Comparison of ENCODE assay signal across 8 mouse cellular contexts in the genomic region with DNA sequence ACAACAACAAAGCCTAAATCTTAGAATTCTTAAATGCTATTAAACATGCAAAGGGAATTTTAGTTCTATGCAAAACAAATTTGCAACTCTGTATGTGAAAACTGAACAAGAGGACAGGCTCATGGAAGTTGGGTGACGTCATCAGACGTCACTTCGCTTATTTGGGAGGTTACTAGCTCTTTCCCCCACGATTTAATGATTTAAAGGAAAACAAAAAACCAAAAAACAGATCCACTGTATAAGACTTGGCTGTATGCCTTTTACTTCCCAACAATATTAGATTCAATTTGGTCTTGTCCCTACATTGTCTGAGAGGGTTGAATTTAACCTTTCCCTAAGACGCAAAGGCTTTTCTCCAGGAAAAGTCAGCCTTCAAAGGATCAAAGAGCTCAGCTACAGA. TPM values are rescaled to one million over a fixed set of nuclear protein-coding genes. Genes with fewer than 3 reads are reported as not detected.
A peak's percentile ranks its signal among the peaks of the same experiment; 100 is the strongest.
DNase-seq lines count a peak whose midpoint lies in the region; ATAC-seq and TF ChIP-seq lines count a peak whose summit lies in the region.

A gene (plus strand): TSS at position 130 of the 400 bp plus-strand sequence.

- peaks cover 7% of the 10 kb centered on the region for H3K27me3 ChIP-seq in G1E (ENCODE audit: insufficient read depth, low read length)
- no peaks in the 10 kb centered on the region for H3K27me3 ChIP-seq in embryonic facial prominence, embryonic 10.5 days (replicated peaks; ENCODE audit: low read depth, poor library complexity, severe bottlenecking)
- 0 out of 2 replicates have a peak, but pooled peaks cover 7% of the 10 kb centered on the region for H3K27me3 ChIP-seq in heart, embryonic 13.5 days (replicated peaks)
- H3K27me3 ChIP-seq in megakaryocyte, embryonic 14.5 days (replicated peaks) = peaks cover 2% of the 10 kb centered on the region

- no peak for ATAC-seq in G1E (ENCODE audit: extremely low read depth, insufficient number of reproducible peaks, low FRiP score, poor library complexity, severe bottlenecking)
- no peak for ATAC-seq in heart, embryonic 13.5 days (ENCODE audit: extremely low read depth, insufficient number of reproducible peaks, low FRiP score, low TSS enrichment)

- peak within 1 kb of the TSS; percentile 85 for H3K9ac ChIP-seq in heart, embryonic 13.5 days

- peak within 1 kb of the TSS; percentile 82 for H3K4me2 ChIP-seq in heart, embryonic 13.5 days

- peak within 1 kb of the TSS; percentile 96 for H3K27ac ChIP-seq in embryonic facial prominence, embryonic 10.5 days (replicated peaks)
- H3K27ac ChIP-seq in heart, embryonic 13.5 days (replicated peaks) = peak within 1 kb of the TSS; percentile 97

- TF ChIP-seq CTCF in G1E (IDR thresholded peaks at IDR 0.05; ENCODE audit: low read depth, low read length) = no peak

- peaks cover 21% of the 10 kb centered on the region for H3K36me3 ChIP-seq in G1E (replicated peaks)
- H3K36me3 ChIP-seq in embryonic facial prominence, embryonic 10.5 days (replicated peaks) = peaks cover 15% of the 10 kb centered on the region
- H3K36me3 ChIP-seq in heart, embryonic 13.5 days = peaks cover 14% of the 10 kb centered on the region
- H3K36me3 ChIP-seq in megakaryocyte, embryonic 14.5 days (replicated peaks; ENCODE audit: low read length) = peaks cover 19% of the 10 kb centered on the region

- peaks cover 26% of the 10 kb centered on the region for H3K4me1 ChIP-seq in G1E (ENCODE audit: insufficient read depth, low read depth, low read length)
- H3K4me1 ChIP-seq in embryonic facial prominence, embryonic 10.5 days = peaks cover 24% of the 10 kb centered on the region
- H3K4me1 ChIP-seq in heart, embryonic 13.5 days = peaks cover 3% of the 10 kb centered on the region
- peaks cover 30% of the 10 kb centered on the region for H3K4me1 ChIP-seq in megakaryocyte, embryonic 14.5 days

- H3K9me3 ChIP-seq in G1E (replicated peaks) = no peaks in the 10 kb centered on the region
- H3K9me3 ChIP-seq in embryonic facial prominence, embryonic 10.5 days = no peaks in the 10 kb centered on the region
- no peaks in the 10 kb centered on the region for H3K9me3 ChIP-seq in heart, embryonic 13.5 days
- H3K9me3 ChIP-seq in megakaryocyte, embryonic 14.5 days = no peaks in the 10 kb centered on the region

- 13% methylated on average over 5 of the region's 5 CpGs for WGBS in embryonic facial prominence, embryonic 10.5 days
- WGBS in heart, embryonic 13.5 days = 7% methylated on average over 5 of the region's 5 CpGs

- H3K4me3 ChIP-seq in G1E (ENCODE audit: low read depth, low read length) = peak within 1 kb of the TSS; percentile 92
- H3K4me3 ChIP-seq in embryonic facial prominence, embryonic 10.5 days = peak within 1 kb of the TSS; percentile 90
- H3K4me3 ChIP-seq in heart, embryonic 13.5 days = peak within 1 kb of the TSS; percentile 85
- H3K4me3 ChIP-seq in megakaryocyte, embryonic 14.5 days (replicated peaks) = peak within 1 kb of the TSS; percentile 99

- peak; percentile 57 to 65 for DNase-seq in cerebellum, postnatal 10 days
- DNase-seq in cerebellum, adult 9-10 months = no peak
- DNase-seq in G1E (ENCODE audit: low spot score) = peak; percentile 32
- DNase-seq in embryonic facial prominence, embryonic 10.5 days (ENCODE audit: low spot score) = peak; percentile 23
- DNase-seq in layer of hippocampus, adult 8-10 months (ENCODE audit: low spot score in 2 of 2) = no peak
- no peak for DNase-seq in urinary bladder, postnatal 25 days (ENCODE audit: low spot score)

RNA-seq across cellular contexts. Expression of the gene that starts here (rescaled TPM):
- 56.6 and 61.6 TPM in 2 replicates for total RNA-seq in G1E (2014; fragmentation: Nextera tagmentation)
- total RNA-seq in G1E (2017) = 108 and 116 TPM in 2 replicates
- 31.0 and 33.4 TPM in 2 replicates for polyA plus RNA-seq in G1E (2012)
- polyA plus RNA-seq in embryonic facial prominence, embryonic 10.5 days (2016; fragmentation: Nextera tagmentation; extraction: Ambion mirVana) = 37.6 and 39.6 TPM in 2 replicates
- 15.2 and 17.3 TPM in 2 replicates for polyA plus RNA-seq in heart, embryonic 13.5 days (2015; fragmentation: Nextera tagmentation; extraction: Ambion mirVana)
- 10 to 100 TPM; 38.4 to 45.3 (median 40.3) TPM for total RNA-seq in layer of hippocampus, adult 8-10 months (2022)
- 10.6 and 15.6 TPM in 2 replicates for polyA plus RNA-seq in megakaryocyte, embryonic 14.5 days (2012; ENCODE audit: insufficient read depth, low replicate concordance)

Comparison
In these comparisons a context has a peak if more than half of its experiments do, and no peak if none do; other contexts are left out.
1. DNase-seq: peak in cerebellum, postnatal 10 days (2 of 2), G1E (single experiment) and embryonic facial prominence, embryonic 10.5 days (single experiment); none in cerebellum, adult 9-10 months (single experiment), layer of hippocampus, adult 8-10 months (0 of 2) and urinary bladder, postnatal 25 days (single experiment).
2. Peak in every context shown above with its lines, with median percentiles within 50 percentile points of each other: H3K4me3 ChIP-seq.